Mouse (Mus musculus): ENCODE measurements around the gene C1qb.

- TF ChIP-seq POLR2A (IDR thresholded peaks at IDR 0.05; ENCODE audit: borderline replicate concordance, extremely low read depth, low read depth, low read length) (no peak), CTCF (IDR thresholded peaks at IDR 0.05; ENCODE audit: insufficient read depth, low read length) (no peak)
Observed at GRCm38 (mm10) chr4:136886101-136886500, at the start of gene C1qb.

Data from lung, adult 2 months (tissue).